Mouse (Mus musculus): ENCODE results near the gene Slit2.

Gene Slit2

DNA sequence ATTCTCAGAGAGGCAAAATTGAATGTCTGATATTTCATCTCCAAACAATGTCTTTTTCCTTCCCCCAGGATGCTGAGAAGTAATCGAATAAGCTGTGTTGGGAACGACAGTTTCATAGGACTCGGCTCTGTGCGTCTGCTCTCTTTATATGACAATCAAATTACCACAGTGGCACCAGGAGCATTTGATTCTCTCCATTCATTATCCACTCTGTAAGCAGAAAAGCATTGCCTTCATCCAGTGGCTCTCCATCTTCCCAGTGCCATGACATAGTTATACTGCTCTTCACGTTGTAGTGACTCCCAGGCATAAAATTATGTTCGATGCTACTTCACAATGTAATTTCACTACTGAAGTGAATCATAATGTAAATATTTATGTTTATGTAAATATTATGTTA is 252.3 kb downstream of the Slit2 start:
- DNase-seq: no peak

DNA sequence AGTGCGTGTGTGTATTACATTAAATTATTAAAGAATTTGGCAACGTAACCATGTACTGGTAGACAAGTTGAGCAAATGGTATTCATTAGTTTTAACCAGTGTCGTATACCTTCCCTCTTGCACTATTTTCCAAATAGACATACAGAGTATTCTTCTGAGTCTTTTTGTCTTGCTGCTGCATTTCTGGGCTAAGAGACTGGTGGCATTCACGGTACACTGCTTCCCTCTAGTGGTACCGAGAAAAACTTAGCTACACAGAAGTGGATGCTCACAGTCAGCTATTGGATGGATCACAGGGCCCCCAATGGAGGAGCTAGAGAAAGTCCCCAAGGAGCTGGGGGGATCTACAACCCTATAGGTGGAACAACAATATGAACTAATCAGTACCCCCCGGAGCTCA is 257.8 kb downstream of the Slit2 start:
- DNase-seq: peak; percentile 1

GRCm38 (mm10) chr5:48248327-48248726 is 265.4 kb downstream of the Slit2 start:
- DNase-seq: no peak

DNA sequence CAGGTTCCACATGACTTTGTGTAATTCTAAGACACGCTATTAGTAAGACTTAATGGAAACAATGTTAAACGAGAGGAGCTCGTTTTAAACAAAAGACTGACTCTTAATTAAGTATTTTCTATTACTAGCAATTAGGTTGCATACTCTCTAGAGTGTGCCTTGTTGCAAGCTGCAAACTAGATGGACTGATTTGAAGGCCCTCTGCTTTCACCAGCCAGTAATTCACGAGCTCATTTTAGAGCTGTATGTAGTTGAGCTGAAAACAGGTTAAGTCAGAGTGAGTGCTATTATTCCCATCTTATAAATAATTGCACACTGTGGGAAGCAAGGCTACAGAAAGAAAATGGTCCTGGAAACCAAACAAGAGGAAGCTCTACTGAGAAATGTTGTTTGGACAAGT is 294.6 kb downstream of the Slit2 start:
- no peak for DNase-seq

DNA sequence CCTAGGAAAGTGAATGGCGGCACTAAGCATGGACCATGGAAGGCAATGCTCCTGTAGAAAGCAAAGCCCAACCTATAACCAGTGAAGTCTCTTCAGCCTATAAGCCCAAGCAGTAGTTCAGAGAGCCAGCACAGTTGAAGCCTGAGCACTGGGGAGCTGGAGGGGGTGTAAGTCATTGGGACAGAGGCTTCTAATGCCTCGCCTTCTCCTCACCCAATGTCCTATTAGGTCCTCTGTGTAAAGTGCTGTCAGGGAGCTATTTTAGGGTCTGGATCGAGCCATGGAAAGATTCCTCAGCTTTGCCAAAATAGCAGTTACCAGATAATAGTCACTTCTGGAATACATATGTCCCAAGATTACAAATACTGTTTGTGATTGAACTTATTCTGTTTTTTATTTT is 318.2 kb downstream of the Slit2 start:
- DNase-seq: no peak

- DNase-seq: no peak
Measured at GRCm38 (mm10) chr5:48315057-48315602, 332.2 kb downstream of the Slit2 start.

- no peak for DNase-seq
Measured at GRCm38 (mm10) chr5:48320597-48320996, 337.7 kb downstream of the Slit2 start.

DNA sequence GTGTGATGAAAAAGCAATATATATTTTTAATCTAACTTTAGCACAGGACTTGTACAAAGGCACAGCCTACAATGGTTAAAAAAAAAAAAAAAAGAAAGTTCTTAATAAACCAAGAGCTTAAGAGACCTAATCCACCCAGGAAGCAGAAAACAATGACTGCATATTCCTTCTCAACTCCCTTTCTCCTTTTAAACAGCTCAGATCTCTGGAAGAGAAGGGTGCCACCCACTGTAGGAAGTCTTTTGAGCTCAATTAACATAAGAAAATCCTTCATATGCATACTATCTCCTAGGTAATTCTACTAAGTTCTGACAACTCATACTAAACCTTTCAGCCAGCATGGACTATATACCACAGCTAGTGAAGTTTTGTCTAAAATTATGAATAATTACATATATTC is 343.3 kb downstream of the Slit2 start:
- DNase-seq: no peak

DNA sequence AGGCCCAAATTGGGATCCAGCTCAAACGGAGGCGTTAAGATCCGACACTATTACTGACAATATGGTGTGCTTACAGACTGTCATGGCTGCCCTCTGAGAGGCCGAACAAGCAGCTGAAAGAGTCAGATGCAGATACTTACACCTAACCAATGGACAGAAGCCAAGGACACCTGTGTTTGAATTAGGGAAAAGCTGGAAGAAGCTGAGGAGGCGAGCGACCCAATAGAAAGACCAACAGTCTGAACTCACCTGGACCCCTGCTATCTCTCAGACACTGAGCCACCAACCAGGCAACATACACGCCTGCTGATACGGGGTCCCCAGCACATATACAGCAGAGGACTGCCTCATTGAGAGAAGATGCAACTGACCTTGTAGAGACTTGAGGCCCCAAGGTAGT is 344.7 kb downstream of the Slit2 start, which contains the start of gene 5730480H06Rik:
TSS of gene 5730480H06Rik (plus strand) at position 301 of the 400 bp plus-strand sequence.
- DNase-seq: no peak

GRCm38 (mm10) chr5:48329751-48330150 is 346.8 kb downstream of the Slit2 start:
- no peak for DNase-seq

DNA sequence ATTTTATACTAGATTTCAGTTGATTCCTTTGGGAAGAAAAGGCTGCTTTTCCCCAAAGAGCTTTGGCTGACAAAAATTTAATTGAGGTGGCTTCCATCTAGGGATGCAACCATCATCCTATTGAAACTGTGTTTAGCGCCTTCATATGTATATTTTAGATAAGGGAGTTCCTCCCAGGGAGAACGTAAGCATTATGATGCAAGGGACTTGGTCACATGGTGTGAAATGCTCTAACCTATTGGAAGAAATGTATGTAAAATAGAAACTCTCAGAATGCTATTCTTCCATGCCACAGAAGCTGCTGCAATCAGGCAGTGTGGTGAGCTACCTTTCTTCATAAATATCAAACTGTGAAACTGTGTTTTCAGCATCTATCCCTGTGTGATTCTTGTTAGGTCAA is 347.9 kb downstream of the Slit2 start:
- no peak for DNase-seq

DNA sequence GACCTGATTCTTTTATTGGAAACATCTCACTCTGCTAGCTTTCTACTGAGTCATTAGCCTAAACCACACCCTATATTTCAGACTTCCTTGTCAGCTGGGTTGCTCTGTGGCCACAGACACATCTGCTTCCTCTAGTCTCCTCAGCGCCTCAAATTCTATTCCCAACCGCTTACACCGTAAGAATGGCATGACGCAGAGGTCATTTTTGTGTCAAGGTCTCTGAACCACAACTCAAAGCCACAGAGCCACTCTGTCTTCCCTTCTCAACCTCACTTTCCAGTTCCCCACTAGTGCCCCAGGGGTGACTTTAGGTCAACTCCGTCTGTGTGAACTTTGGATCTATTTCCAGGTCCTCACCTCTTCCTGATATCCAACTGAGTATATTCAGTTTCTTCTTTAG is 348.5 kb downstream of the Slit2 start:
- DNase-seq: no peak

GRCm38 (mm10) chr5:48333407-48333806 is 350.5 kb downstream of the Slit2 start:
- no peak for DNase-seq

GRCm38 (mm10) chr5:48333884-48334513 is 351.1 kb downstream of the Slit2 start:
- DNase-seq: no peak

- no peak for DNase-seq
Measured at GRCm38 (mm10) chr5:48340808-48341433, 358.0 kb downstream of the Slit2 start.

GRCm38 (mm10) chr5:48345095-48345982 is 362.4 kb downstream of the Slit2 start:
- no peak for DNase-seq

DNA sequence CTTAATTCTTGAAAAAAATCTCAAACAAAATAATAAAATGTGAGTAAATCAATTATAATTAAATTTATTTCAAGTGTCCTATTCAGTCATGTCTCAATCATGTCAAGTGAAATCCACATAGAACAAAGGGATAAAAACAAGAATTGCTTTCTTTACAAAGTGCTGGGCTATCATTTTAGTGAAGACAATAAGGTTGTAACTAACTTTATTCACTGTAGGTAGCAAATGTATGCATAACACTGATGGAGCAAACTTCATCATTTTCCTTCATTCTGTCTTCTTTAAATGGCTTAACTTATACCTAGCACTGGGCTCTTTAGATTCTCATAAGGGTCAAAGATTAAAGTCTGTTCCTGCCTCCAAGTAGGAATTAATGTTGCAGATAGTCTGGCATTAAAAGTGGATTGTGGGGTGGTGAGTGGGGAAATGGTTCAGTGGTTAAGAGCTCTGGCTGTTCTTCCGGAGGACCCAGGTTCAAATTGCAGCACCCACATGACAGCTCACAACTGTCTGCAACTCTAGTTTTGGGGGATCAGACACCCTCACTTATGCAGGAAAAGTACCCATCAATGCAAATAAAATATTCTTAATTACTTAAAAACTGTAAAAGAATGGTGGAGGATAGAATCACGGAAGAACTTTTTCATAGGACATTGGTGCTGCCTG is 363.2 kb downstream of the Slit2 start:
- DNase-seq: no peak

- no peak for DNase-seq
Measured at GRCm38 (mm10) chr5:48349309-48349708, 366.4 kb downstream of the Slit2 start.

Measured in cerebellum, adult 11 months (tissue).